Mouse (Mus musculus): Measurements from ENCODE around the gene Trim69. TPM values are rescaled to one million over a fixed set of nuclear protein-coding genes. Genes with fewer than 3 reads are reported as not detected.

Trim69 gene
- polyA plus RNA-seq, 1 experiment, result 0.10 TPM

DNA sequence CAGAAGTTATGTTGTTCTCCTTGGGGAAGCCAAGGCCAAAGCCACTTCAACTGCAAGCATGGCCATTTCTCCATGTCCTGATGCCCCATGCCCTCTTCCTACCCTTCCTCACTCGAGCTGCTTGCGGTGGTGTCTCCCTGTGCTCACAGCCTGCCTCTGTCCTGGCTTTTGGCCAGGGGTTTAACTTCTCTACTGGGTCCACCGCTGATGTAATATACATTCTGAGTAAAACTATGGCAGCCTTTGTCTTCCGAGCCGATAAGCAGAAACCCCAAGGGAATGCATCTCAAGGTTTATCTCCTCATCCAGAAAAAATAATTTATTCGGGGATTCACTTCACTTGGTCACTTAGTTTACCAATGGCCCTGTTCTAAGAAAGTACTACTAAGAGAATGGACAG is 13.8 kb upstream of the Trim69 start:
- TF ChIP-seq POLR2A (IDR thresholded peaks at IDR 0.05; ENCODE audit: low read depth, low read length), result no peak
- no peak overlapping the region for H3K4me3 ChIP-seq (ENCODE audit: low read depth, low read length)
- H3K27ac ChIP-seq (ENCODE audit: insufficient read depth, low read depth, low read length), result peak overlapping the region; percentile 87
- no peaks in the 10 kb centered on the region for H3K27me3 ChIP-seq (ENCODE audit: control insufficient read depth, insufficient read depth, low read length)
- WGBS, result 53% methylated on average over 6 of the region's 6 CpGs
- peaks cover 9% of the 10 kb centered on the region for H3K4me1 ChIP-seq (ENCODE audit: control insufficient read depth, insufficient read depth, insufficient read length, low read length)
- H3K36me3 ChIP-seq (ENCODE audit: control insufficient read depth, insufficient read depth, low read length), result peaks cover 23% of the 10 kb centered on the region

DNA sequence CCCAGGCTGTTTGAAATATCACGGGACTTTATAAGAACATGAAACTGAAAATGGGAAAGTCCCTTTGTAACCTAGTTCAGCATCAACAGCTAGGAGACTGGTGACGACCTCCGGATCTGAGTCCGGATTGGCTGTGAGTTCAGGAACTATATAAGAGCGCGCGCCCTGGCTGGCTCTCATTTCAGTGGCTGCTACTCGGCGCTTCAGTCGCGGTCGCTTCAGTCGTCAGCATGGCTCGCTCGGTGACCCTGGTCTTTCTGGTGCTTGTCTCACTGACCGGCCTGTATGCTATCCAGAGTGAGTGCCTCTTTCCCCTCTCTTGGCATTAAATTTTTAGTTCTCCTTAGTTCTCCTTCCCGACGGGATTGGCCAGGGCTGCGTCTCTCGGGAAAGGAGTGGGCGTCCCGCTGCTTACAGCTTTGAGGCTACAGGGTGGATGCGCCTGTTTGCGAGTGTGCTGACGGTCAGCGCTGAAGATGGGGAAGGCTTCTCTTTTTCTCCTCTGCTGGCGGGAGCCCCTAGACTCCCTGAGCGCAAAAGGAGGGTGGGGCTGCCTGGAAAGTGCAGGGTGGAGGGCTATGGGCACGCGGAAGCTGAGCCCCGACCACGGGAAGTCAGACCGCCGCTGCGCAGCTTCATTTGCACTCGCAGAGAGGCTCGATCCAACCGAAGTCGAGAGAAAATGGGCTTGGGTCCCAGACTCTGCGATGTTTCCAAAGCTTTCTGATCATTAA is 12.8 kb upstream of the Trim69 start, which contains the start of gene B2m:
TSS of gene B2m (plus strand) at position 179 of the 734 bp plus-strand sequence.
- H3K4me1 ChIP-seq (ENCODE audit: control insufficient read depth, insufficient read depth, insufficient read length, low read length), result peaks cover 9% of the 10 kb centered on the region
- peak within 1 kb of the TSS; percentile 74 for H3K4me3 ChIP-seq (ENCODE audit: low read depth, low read length)
- H3K27me3 ChIP-seq (ENCODE audit: control insufficient read depth, insufficient read depth, low read length), result no peaks in the 10 kb centered on the region
- H3K36me3 ChIP-seq (ENCODE audit: control insufficient read depth, insufficient read depth, low read length), result peaks cover 31% of the 10 kb centered on the region
- under 1% methylated on average over 40 of the region's 40 CpGs for WGBS
- H3K27ac ChIP-seq (ENCODE audit: insufficient read depth, low read depth, low read length), result peak within 1 kb of the TSS; percentile 90
- TF ChIP-seq CTCF (IDR thresholded peaks at IDR 0.05; ENCODE audit: extremely low read depth, insufficient read length, insufficient replicate concordance, low read depth, low read length) (no peak), POLR2A (IDR thresholded peaks at IDR 0.05; ENCODE audit: low read depth, low read length) (peak; percentile 100)

- WGBS, result 2% methylated on average over 18 of the region's 18 CpGs
- H3K4me1 ChIP-seq (ENCODE audit: control insufficient read depth, insufficient read depth, insufficient read length, low read length), result peaks cover 9% of the 10 kb centered on the region
- H3K27ac ChIP-seq (ENCODE audit: insufficient read depth, low read depth, low read length), result peak overlapping the region; percentile 90
These were observed 12.1 kb upstream of the Trim69 start for GRCm38 (mm10) chr2:122148242-122148917.

GRCm38 (mm10) chr2:122149316-122149715 is 11.2 kb upstream of the Trim69 start:
- Histone ChIP-seq H3K4me3 (ENCODE audit: low read depth, low read length) (peak overlapping the region; percentile 33; the same call in 1 of the 2 replicates), H3K36me3 (ENCODE audit: control insufficient read depth, insufficient read depth, low read length) (peaks cover 44% of the 10 kb centered on the region), H3K4me1 (ENCODE audit: control insufficient read depth, insufficient read depth, insufficient read length, low read length) (peaks cover 9% of the 10 kb centered on the region), H3K27me3 (ENCODE audit: control insufficient read depth, insufficient read depth, low read length) (no peaks in the 10 kb centered on the region), H3K27ac (ENCODE audit: insufficient read depth, low read depth, low read length) (0 out of 2 replicates have a peak overlapping the region, but pooled peaks have one; percentile 90)
- WGBS, result 56% methylated on average over 6 of the region's 6 CpGs
- no peak for TF ChIP-seq CTCF (IDR thresholded peaks at IDR 0.05; ENCODE audit: extremely low read depth, insufficient read length, insufficient replicate concordance, low read depth, low read length)
- TF ChIP-seq POLR2A (IDR thresholded peaks at IDR 0.05; ENCODE audit: low read depth, low read length), result no peak

More at GRCm38 (mm10) chr2:122148242-122148917, 12.1 kb upstream of the Trim69 start:
- peak; percentile 41; the same call in 1 of the 2 replicates for TF ChIP-seq POLR2A (IDR thresholded peaks at IDR 0.05; ENCODE audit: low read depth, low read length)
- TF ChIP-seq CTCF (IDR thresholded peaks at IDR 0.05; ENCODE audit: extremely low read depth, insufficient read length, insufficient replicate concordance, low read depth, low read length), result no peak
- peak overlapping the region; percentile 74 for H3K4me3 ChIP-seq (ENCODE audit: low read depth, low read length)
- peaks cover 38% of the 10 kb centered on the region for H3K36me3 ChIP-seq (ENCODE audit: control insufficient read depth, insufficient read depth, low read length)
- no peaks in the 10 kb centered on the region for H3K27me3 ChIP-seq (ENCODE audit: control insufficient read depth, insufficient read depth, low read length)

- 34% methylated on average over 3 of the region's 3 CpGs for WGBS
- H3K4me1 ChIP-seq (ENCODE audit: control insufficient read depth, insufficient read depth, insufficient read length, low read length), result peaks cover 9% of the 10 kb centered on the region
- H3K27me3 ChIP-seq (ENCODE audit: control insufficient read depth, insufficient read depth, low read length), result no peaks in the 10 kb centered on the region
- H3K27ac ChIP-seq (ENCODE audit: insufficient read depth, low read depth, low read length), result no peak overlapping the region
- H3K36me3 ChIP-seq (ENCODE audit: control insufficient read depth, insufficient read depth, low read length), result peaks cover 46% of the 10 kb centered on the region
- TF ChIP-seq POLR2A (IDR thresholded peaks at IDR 0.05; ENCODE audit: low read depth, low read length) (no peak), CTCF (IDR thresholded peaks at IDR 0.05; ENCODE audit: extremely low read depth, insufficient read length, insufficient replicate concordance, low read depth, low read length) (no peak)
- H3K4me3 ChIP-seq (ENCODE audit: low read depth, low read length), result no peak overlapping the region; the same call in 1 of the 2 replicates
These were observed 10.8 kb upstream of the Trim69 start for GRCm38 (mm10) chr2:122149716-122150115.

DNA sequence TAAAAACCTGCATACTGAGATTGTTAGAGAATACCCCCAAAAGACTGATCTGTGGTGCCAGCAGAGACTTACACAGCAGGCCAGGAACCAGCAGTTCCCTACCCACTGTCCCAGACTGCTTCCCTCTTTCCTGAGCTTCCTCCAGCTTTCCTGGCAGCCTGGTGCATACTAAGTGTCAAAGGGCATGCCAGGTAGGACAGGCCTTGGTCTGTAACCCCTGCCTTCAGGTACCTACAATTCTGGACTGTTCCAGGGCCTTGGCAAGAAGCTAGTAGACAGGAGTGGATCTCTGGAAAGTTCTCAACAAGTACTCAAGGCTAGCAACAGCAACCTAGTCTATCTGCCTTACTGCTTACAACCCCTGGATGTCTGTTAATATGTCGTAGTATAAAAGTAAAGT is 9.3 kb upstream of the Trim69 start:
- H3K27ac ChIP-seq (ENCODE audit: insufficient read depth, low read depth, low read length), result no peak overlapping the region
- H3K36me3 ChIP-seq (ENCODE audit: control insufficient read depth, insufficient read depth, low read length), result peaks cover 54% of the 10 kb centered on the region
- peaks cover 7% of the 10 kb centered on the region for H3K4me1 ChIP-seq (ENCODE audit: control insufficient read depth, insufficient read depth, insufficient read length, low read length)
- peak overlapping the region; percentile 24; the same call in 1 of the 2 replicates for H3K4me3 ChIP-seq (ENCODE audit: low read depth, low read length)
- 88% methylated on average over 1 of the region's 1 CpGs for whole genome bisulfite sequencing
- TF ChIP-seq CTCF (IDR thresholded peaks at IDR 0.05; ENCODE audit: extremely low read depth, insufficient read length, insufficient replicate concordance, low read depth, low read length) (no peak), POLR2A (IDR thresholded peaks at IDR 0.05; ENCODE audit: low read depth, low read length) (0 out of 2 replicates have a peak, but pooled peaks have one; percentile 14)
- no peaks in the 10 kb centered on the region for H3K27me3 ChIP-seq (ENCODE audit: control insufficient read depth, insufficient read depth, low read length)

GRCm38 (mm10) chr2:122152850-122153249 is 7.7 kb upstream of the Trim69 start:
- Histone ChIP-seq H3K36me3 (ENCODE audit: control insufficient read depth, insufficient read depth, low read length) (peaks cover 54% of the 10 kb centered on the region), H3K4me3 (ENCODE audit: low read depth, low read length) (no peak overlapping the region), H3K27ac (ENCODE audit: insufficient read depth, low read depth, low read length) (no peak overlapping the region), H3K27me3 (ENCODE audit: control insufficient read depth, insufficient read depth, low read length) (no peaks in the 10 kb centered on the region), H3K4me1 (ENCODE audit: control insufficient read depth, insufficient read depth, insufficient read length, low read length) (peaks cover 5% of the 10 kb centered on the region; the same call in 1 of the 2 replicates)
- TF ChIP-seq POLR2A (IDR thresholded peaks at IDR 0.05; ENCODE audit: low read depth, low read length) (no peak), CTCF (IDR thresholded peaks at IDR 0.05; ENCODE audit: extremely low read depth, insufficient read length, insufficient replicate concordance, low read depth, low read length) (no peak)
- 85% methylated on average over 3 of the region's 3 CpGs for WGBS
